Mouse (Mus musculus) ES-E14 (cell line): ENCODE measurements around the gene Olfm1.

Experiments used
- HCFC1 ChIP-seq: IDR thresholded peaks from 2 replicates; pipeline ENCODE4 v1.6.1; 2012; ENCODE audit warnings: low read length, inconsistent platforms, borderline replicate concordance; ENCODE audit not compliant: insufficient read depth
- ZNF384 ChIP-seq: IDR thresholded peaks from 2 replicates; pipeline ENCODE4 v1.6.1; 2012; ENCODE audit warnings: low read depth, low read length, inconsistent platforms

GRCm38 (mm10) chr2:28169336-28169735 is 23.5 kb upstream of the Olfm1 start:
- TF ChIP-seq HCFC1 = no peak
- TF ChIP-seq ZNF384 = no peak
